Mouse (Mus musculus) small intestine, adult 2 months (tissue): ENCODE data around the gene Dock2. TPM values are rescaled to one million over a fixed set of nuclear protein-coding genes. Genes with fewer than 3 reads are reported as not detected.
"Not testable (repeated sequence)": the region's sequence is repeated elsewhere in the genome, so short reads cannot be mapped to it uniquely, and the experiment has no call there.

ENCODE experiments used
- H3K27ac ChIP-seq: fragments of 200-500 bp; 2 replicates; pipeline ENCODE4 v1.5.1; 2012; ENCODE audit warnings: low read depth, low read length, control low read depth, inconsistent platforms; ENCODE audit not compliant: insufficient read depth
- H3K27me3 ChIP-seq: fragments of 200-500 bp; 2 replicates; pipeline ENCODE4 v1.6.1; 2012; ENCODE audit warnings: mild to moderate bottlenecking, moderate library complexity, low read length, inconsistent platforms; ENCODE audit not compliant: control insufficient read depth, insufficient read depth
- H3K36me3 ChIP-seq: fragments of 200-500 bp; 2 replicates; pipeline ENCODE4 v1.6.1; 2012; ENCODE audit warnings: mild to moderate bottlenecking, low read length, control low read depth, inconsistent platforms; ENCODE audit not compliant: control insufficient read depth, insufficient read depth
- H3K4me1 ChIP-seq: fragments of 200-500 bp; 2 replicates; pipeline ENCODE4 v1.6.1; 2012; ENCODE audit warnings: low read length, inconsistent platforms, mixed read lengths; ENCODE audit not compliant: control insufficient read depth, insufficient read depth, insufficient read length
- H3K4me3 ChIP-seq: fragments of 200-500 bp; 2 replicates; pipeline ENCODE4 v1.5.1; 2012; ENCODE audit warnings: low read depth, mild to moderate bottlenecking, control low read depth, inconsistent platforms, low read length, moderate library complexity
- CTCF ChIP-seq: fragments of 200-500 bp; IDR thresholded peaks from 2 replicates; pipeline ENCODE4 v1.5.1; 2012; ENCODE audit warnings: low read depth, mild to moderate bottlenecking, control low read depth, inconsistent platforms, low read length, moderate library complexity, mixed read lengths; ENCODE audit not compliant: insufficient replicate concordance, insufficient read length; ENCODE audit errors: extremely low read depth
- POLR2A ChIP-seq: fragments of 200-500 bp; IDR thresholded peaks from 2 replicates; pipeline ENCODE4 v1.6.1; 2012; ENCODE audit warnings: low read depth, mild to moderate bottlenecking, control low read depth, inconsistent platforms, low read length, moderate library complexity
- WGBS: fragments of 180-500 bp; shearing (Covaris S2); methylation state at CpG from one replicate; pipeline ENCODE4 v1.1.7; 2018; 5-methylcytosine and 5-hydroxymethylcytosine counted together
- polyA plus RNA-seq: library from polyadenylated mRNA; depleted of rRNA; stranded (reverse); fragments of >200 nt; gene quantifications from 2 replicates; pipeline ENCODE4 v1.2.3, GENCODE M21; 2012; rRNA removed

Gene Dock2
- polyA plus RNA-seq: 1.6 and 2.5 TPM in 2 replicates

DNA sequence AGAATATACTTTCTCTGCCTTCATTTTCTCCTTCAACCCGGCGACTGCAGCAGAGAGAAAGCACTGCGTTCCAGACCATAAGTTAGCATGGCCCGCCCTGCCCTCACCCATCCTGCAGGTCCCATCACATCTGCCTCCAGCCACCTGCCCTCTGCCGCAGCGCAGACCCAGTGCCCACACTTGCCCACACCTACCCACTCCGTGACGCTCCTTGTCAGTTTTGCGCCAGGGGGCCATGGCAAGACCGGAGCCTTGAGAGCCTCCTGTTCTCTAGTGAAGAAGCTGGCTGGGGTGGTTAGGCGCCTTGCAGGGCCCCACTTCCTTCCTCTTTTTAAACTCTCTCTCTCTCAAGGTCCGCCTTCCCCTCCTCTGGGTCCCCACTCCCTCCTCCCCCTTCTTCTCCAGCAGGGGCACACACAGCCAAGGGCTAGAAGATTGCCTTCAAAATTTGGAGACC, at the start of gene Dock2:
TSS of gene Dock2 (minus strand) at position 306 of the 457 bp plus-strand sequence.
- peak within 1 kb of the TSS; percentile 88 for H3K4me3 ChIP-seq
- H3K4me1 ChIP-seq: no peaks in the 10 kb centered on the region
- no peaks in the 10 kb centered on the region for H3K36me3 ChIP-seq
- no peaks in the 10 kb centered on the region for H3K27me3 ChIP-seq
- peak within 1 kb of the TSS; percentile 72 for H3K27ac ChIP-seq
- TF ChIP-seq POLR2A (peak; percentile 56; the same call in 1 of the 2 replicates), CTCF (no peak)
- 74% methylated on average over 12 of the region's 12 CpGs for WGBS

DNA sequence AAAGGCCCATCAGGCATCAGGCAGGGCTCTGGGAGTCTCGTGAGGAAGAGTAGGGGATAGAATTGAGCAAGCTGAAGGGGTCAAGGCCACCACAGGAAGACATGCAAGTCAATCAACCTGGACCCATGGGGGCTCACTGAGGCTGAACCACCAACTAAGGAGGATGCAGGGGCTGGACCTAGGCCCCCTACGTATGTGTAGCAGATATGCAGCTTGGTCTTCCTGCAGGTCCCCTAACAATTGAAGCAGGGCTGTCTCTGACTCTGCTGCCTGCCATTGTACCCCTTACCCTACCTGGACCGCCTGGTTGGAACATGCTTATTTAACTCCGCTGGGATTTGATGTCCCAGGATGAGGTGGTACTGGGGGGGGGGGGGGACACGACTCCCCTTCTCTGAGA, 49.0 kb upstream of the Dock2 start:
- H3K27ac ChIP-seq: no peak overlapping the region
- no peak for TF ChIP-seq POLR2A
- no peak for TF ChIP-seq CTCF
- H3K4me1 ChIP-seq: no peaks in the 10 kb centered on the region; the same call in 1 of the 2 replicates
- H3K4me3 ChIP-seq: peak overlapping the region; percentile 20
- no peaks in the 10 kb centered on the region; the same call in 1 of the 2 replicates for H3K36me3 ChIP-seq
- H3K27me3 ChIP-seq: no peaks in the 10 kb centered on the region
- WGBS: 6% methylated on average over 5 of the region's 5 CpGs

DNA sequence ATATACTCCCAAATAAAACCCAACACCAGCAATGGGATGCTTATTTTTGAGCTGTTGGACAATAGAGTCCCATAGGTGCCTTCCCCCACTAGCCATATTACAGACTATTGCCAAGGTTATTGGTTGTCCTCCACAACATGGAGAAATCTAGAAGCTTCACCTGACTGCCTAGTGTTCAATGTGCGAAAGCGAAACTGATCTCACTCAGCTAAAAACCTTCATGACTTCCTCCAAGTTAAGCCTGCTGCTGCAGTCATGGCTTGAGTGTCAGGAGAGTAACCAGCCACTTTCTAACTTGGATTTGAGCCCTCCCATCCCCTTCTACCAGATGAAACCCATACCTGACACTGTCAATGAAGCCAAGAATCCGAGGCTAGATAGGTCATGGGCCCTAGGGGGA, 44.1 kb upstream of the Dock2 start:
- 90% methylated on average over 3 of the region's 3 CpGs for WGBS
- Histone ChIP-seq H3K4me1 (no peaks in the 10 kb centered on the region; the same call in 1 of the 2 replicates), H3K27me3 (no peaks in the 10 kb centered on the region), H3K27ac (no peak overlapping the region), H3K4me3 (no peak overlapping the region), H3K36me3 (peaks cover 9% of the 10 kb centered on the region)
- TF ChIP-seq CTCF: no peak

DNA sequence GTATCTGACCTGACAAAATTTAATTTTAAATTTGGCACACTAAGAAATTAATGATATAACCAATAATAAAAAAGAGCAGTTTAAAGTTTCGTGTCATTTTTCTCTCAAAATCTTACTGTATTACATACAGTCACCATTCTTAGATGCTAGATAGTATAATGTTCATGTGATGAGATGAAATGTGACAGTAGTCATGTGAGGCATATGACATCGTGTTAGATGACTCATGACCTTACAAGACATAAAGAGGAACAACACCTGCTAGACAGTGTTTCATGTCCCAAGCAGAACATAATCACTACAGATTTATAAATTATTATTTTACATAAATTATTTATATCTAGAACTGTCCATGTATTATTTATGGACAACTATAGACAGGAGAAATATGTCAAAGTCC, 43.2 kb upstream of the Dock2 start:
- H3K4me1 ChIP-seq: no peaks in the 10 kb centered on the region
- H3K27ac ChIP-seq: no peak overlapping the region
- peaks cover 12% of the 10 kb centered on the region for H3K36me3 ChIP-seq
- WGBS: 85% methylated on average over 2 of the region's 2 CpGs
- H3K4me3 ChIP-seq: no peak overlapping the region
- H3K27me3 ChIP-seq: no peaks in the 10 kb centered on the region
- TF ChIP-seq POLR2A (no peak), CTCF (no peak)

DNA sequence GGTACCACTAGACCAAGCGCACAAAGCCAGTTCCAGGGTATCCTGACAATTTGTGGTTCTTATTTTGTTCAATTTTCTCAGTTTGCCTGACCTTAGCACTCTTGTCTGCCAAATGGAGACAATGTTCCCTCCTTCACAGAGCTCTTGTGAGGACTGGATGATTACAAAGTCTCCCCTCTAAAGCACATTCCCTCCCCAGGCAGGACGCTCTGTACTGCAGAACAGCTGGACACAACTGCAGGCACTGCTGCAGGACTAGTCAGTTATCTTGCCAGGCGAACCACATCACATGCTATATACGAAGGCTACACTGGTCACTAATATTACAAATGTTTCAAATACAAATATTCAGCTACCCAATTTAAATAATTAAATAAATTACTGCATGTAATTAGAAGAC, 41.1 kb upstream of the Dock2 start:
- no peak for TF ChIP-seq POLR2A
- no peak for TF ChIP-seq CTCF
- Histone ChIP-seq H3K27ac (no peak overlapping the region), H3K27me3 (no peaks in the 10 kb centered on the region), H3K36me3 (peaks cover 12% of the 10 kb centered on the region), H3K4me3 (no peak overlapping the region), H3K4me1 (no peaks in the 10 kb centered on the region)
- 90% methylated on average over 4 of the region's 4 CpGs for WGBS

DNA sequence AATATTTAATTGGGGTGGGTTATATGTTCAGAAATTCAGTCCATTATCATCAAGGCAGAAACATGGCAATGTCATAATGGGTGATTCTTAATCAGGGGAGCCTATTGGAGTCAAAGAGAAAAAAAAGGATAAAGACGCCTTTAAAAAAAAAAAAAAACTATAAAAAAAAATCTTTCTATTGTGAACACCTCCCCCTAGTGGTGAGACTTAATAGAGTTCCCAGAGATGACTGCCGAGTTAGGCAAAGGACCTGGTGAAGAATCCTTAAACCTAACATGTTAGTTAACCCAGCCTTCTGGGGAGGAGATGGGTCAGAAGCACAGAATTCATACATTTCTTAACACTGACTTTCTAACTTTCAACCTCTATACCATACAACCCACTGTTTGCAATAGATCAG, 31.1 kb upstream of the Dock2 start:
- Histone ChIP-seq H3K36me3 (peaks cover 3% of the 10 kb centered on the region; the same call in 1 of the 2 replicates), H3K27me3 (no peaks in the 10 kb centered on the region), H3K4me1 (no peaks in the 10 kb centered on the region), H3K4me3 (no peak overlapping the region), H3K27ac (no peak overlapping the region)
- whole genome bisulfite sequencing: 5% methylated on average over 2 of the region's 2 CpGs
- TF ChIP-seq CTCF: no peak
- no peak for TF ChIP-seq POLR2A

DNA sequence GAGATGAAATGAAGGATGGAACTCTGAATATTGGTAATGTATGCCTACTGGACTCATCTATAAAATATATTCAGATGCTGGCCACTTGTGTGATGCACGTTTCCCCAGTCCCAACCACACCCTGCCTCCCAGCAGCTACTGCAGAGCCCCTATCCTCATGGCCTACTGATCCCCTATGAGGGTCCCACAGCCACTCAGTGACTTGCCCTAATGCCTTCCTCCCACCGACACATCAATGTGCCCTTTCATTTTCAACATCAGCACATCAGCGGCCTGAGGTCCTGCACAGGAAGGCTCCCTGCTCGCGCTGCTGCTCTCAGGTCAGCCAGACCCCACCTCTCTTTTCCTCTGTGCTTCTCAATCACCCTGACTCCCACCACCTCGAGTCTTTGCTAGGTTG, 30.6 kb upstream of the Dock2 start:
- no peaks in the 10 kb centered on the region for H3K27me3 ChIP-seq
- TF ChIP-seq POLR2A (no peak), CTCF (no peak)
- WGBS: 88% methylated on average over 6 of the region's 6 CpGs
- H3K4me3 ChIP-seq: no peak overlapping the region
- no peaks in the 10 kb centered on the region for H3K4me1 ChIP-seq
- no peak overlapping the region for H3K27ac ChIP-seq
- peaks cover 5% of the 10 kb centered on the region for H3K36me3 ChIP-seq

DNA sequence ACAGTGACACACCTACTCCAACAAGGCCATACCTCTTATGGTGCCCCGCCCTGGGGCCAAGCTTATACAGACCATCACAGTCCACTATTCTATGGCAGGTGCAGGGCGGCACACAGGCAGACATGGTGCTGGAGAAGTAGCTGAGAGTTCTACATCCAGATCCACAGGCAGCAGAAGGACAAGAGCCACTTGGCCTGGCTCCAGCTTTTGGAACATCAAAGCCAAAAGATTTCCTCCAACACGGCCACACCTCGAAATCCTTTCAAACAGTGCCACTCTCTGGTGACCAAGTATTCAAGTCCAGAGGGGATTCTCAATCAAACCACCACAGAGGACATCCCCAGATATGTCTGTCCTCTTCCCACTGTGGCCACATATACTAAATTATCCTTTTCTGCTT, 21.3 kb upstream of the Dock2 start:
- H3K4me3 ChIP-seq, H3K27ac ChIP-seq, H3K4me1 ChIP-seq, H3K36me3 ChIP-seq, H3K27me3 ChIP-seq: not testable (repeated sequence)
- WGBS: 71% methylated on average over 4 of the region's 4 CpGs

DNA sequence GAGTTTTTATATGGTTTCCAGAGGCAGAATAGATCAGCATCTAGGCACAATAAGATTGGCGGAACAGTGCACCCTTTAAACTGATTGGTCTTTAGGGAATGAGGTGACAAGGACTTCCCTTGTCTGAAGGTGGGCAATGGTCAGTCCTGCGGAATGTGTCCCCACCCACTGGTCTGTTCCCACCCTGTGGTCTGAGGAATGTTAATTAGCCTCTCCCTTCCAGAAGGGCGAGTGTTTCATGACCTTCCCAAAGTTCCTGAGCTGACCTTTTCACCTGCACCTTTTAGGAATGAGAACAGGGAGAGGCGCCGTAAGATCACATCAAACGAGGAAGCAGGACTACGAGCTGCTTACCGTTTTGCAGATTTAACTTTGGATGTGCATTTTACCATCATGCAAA, 14.4 kb upstream of the Dock2 start:
- not testable (repeated sequence) for H3K27ac ChIP-seq, H3K36me3 ChIP-seq, H3K4me1 ChIP-seq, H3K27me3 ChIP-seq, H3K4me3 ChIP-seq
- 48% methylated on average over 8 of the region's 8 CpGs for WGBS
